Mouse (Mus musculus): Measurements from ENCODE around the gene H2afj. TPM values are rescaled to one million over a fixed set of nuclear protein-coding genes. Genes with fewer than 3 reads are reported as not detected.
"Not testable (repeated sequence)": the region's sequence is repeated elsewhere in the genome, so short reads cannot be mapped to it uniquely, and the experiment has no call there.

Gene H2afj
- polyA plus RNA-seq, 1 experiment from 2014 or later = 111 TPM

DNA sequence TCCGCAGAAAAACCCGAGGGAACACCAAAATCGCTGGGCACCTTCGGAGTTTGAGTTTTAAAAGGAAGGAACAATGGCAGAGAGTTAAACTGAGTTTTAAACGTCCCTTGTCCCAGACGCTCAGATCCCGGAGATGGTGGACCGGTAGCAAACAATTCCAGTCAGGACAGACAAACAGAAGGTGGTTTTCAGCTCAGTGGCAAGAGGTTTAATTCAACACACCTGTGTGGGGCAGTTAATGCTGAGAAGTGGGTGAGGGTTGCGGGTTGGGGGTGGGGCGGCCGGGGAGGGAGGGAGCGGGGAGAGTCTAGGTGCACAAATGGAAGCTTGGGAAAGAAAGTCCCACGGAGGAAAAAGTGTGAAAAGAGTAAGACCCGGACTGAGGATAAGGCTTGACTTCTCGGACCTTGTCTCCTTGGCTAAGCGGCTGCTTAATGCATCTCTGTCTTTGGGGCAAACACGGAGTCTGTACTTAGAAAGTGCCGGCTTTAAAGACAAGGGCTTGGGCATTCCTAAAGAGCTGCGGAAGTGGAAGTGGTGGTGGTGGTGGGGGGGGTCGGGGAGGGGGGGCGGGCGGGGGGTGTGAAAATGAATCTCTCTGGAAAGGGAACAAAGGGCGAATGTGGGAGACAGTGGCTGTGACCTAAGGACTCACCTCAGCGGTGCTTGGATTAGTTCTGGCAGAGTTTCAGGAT, 14.1 kb upstream of the H2afj start:
- H3K27me3 ChIP-seq = peaks cover 6% of the 10 kb centered on the region
- ChIA-PET POLR2A (no interaction called here), CTCF (no interaction called here)
- no peak for DNase-seq (ENCODE audit: low read depth, low spot score)
- TF ChIP-seq CTCF (IDR thresholded peaks at IDR 0.05) = no peak
- ATAC-seq = no peak
- in situ Hi-C loops (cut with MboI; ENCODE audit: low pct_unique_long_range_greater_than_20kb) = no loop called here

DNA sequence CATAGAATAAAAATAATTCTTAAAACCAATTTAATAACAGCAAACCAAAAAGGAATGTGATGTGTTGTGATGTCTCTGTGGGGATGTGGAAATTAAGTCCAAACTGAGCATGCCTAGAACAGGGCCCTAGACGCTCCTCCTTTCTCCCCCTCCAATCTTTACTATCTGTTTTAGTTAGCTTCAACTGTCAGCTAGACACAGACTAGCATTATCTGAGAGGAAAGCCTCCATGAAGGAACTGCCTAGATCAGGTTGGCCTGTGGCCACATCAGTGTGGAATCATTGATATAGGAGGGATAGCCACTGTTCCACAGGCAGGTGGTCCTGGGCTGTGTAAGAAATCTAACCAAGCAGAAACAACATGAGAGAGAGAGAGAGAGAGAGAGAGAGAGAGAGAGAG, 12.9 kb upstream of the H2afj start:
- ATAC-seq = no peak
- H3K27me3 ChIP-seq = peaks cover 6% of the 10 kb centered on the region
- no peak for DNase-seq (ENCODE audit: low read depth, low spot score)
- POLR2A ChIA-PET = no interaction called here
- no peak for TF ChIP-seq CTCF (IDR thresholded peaks at IDR 0.05)
- CTCF ChIA-PET = no interaction called here
- in situ Hi-C loops (cut with MboI; ENCODE audit: low pct_unique_long_range_greater_than_20kb) = no loop called here

DNA sequence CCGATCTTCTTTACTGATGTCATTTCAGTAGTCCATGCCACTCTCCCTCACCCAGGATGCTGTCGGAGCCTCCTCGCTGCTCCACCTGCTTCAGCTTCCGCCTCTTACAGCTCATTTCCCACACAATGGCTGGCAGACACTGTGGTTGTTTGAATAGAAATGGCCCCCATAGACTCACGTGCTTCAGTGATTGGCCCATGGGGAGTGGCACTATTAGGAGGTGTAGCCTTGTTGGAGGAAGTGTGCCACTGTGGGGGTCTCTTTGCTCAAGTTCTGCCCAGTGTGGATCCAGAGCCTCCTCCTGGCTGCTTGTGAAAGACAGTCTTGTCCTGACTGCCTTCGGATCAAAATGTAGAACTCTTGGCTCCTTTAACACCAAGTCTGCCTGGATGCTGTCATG, 12.2 kb upstream of the H2afj start:
- in situ Hi-C loops (cut with MboI; ENCODE audit: low pct_unique_long_range_greater_than_20kb) = no loop called here
- TF ChIP-seq CTCF (IDR thresholded peaks at IDR 0.05) = no peak

DNA sequence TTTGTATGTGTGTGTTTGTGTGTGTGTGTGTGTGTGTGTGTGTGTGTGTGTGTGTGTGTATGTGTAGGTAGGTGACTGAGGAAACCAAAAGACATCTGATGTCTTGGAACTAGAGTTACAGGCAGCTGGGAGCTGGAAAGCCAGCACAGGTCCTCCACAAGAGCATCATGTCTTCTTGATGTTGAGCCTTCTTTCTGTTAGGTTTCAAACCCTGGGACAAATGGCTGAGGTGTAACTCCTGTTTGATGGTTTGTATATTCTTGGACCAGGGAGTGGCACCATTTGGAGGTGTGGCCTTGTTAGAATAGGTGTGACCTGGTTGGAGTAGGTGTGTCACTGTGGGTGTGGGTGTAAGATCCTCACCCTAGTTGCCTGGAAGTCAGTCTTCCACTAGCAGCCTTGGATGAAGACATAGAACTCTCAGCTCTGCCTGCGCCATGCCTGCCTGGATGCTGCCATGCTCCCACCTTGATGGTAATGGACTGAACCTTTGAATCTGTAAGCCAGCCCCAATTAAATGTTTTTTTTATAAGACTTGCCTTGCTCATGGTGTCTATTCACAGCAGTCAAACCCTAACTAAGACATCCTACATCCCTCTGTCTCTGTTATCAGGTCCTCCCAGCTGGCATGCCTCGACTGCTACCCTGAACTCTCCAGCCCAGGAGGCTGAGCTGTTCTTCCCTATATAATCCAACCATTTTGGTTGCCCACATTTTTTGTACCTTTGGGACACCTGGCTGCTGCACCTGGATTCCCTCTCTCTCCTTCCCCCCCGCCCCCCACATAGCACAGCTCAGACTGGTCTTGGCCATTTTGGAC, 10.0 kb upstream of the H2afj start:
- DNase-seq (ENCODE audit: low read depth, low spot score); H3K27me3 ChIP-seq; CTCF ChIA-PET; POLR2A ChIA-PET; ATAC-seq; in situ Hi-C loops (cut with MboI; ENCODE audit: low pct_unique_long_range_greater_than_20kb): not testable (repeated sequence)

More for the DNA sequence above, 12.2 kb upstream of the H2afj start:
- no peak for DNase-seq (ENCODE audit: low read depth, low spot score)
- ATAC-seq = no peak
- ChIA-PET CTCF (interaction anchor here (0.9 kb wide), 1 partner anchor 375 kb away, joined by 3 read pairs; no protein-coding TSS in a partner anchor), POLR2A (no interaction called here)
- H3K27me3 ChIP-seq = peaks cover 6% of the 10 kb centered on the region

DNA sequence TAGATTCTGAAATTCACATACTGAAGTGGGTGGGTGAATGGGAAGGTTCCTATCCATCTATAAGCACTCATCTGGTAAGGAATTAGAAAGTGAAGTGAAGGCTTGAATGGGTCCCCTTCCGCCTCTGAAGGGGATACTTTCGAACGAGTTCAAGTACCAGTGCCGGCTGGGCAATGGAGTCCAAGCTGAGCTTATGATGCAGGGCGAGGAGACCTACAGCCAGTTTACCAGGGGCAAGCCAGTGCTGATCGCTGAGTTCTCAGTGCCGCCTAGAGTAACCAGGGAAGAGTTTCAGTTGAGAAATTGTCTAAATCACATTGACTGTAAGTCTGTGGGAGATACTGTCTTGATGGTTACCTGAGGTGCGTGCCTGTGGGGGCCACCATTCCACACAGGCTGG, 7.3 kb upstream of the H2afj start:
- TF ChIP-seq CTCF (IDR thresholded peaks at IDR 0.05) = no peak
- CTCF ChIA-PET = no interaction called here
- POLR2A ChIA-PET = interaction anchor here (0.6 kb wide), 1 partner anchor 35 kb away, joined by 3 read pairs; no protein-coding TSS in a partner anchor

DNA sequence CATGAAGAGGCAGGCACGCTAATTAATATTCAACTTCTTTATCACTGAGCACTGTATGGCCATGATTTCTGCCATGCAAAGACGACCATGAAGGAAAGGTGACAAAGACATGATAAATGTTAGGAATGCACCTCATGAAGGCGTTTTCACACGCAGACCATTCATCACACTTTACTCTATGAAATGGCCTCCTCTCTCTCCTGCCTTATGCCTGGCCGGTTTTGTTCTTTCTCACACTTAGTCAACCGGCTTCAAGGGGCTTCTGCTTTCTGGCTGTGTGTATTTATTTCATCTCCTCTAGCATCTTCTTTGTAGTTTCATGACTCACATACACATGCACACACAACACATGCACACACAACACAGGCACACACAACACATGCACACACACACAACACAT, 6.8 kb upstream of the H2afj start:
- CTCF ChIA-PET = no interaction called here
- POLR2A ChIA-PET = interaction anchor here (0.6 kb wide), 1 partner anchor 178 kb away, joined by 3 read pairs; no protein-coding TSS in a partner anchor
- ATAC-seq = no peak

More for the DNA sequence above, 7.3 kb upstream of the H2afj start:
- no peaks in the 10 kb centered on the region for H3K27me3 ChIP-seq
- in situ Hi-C loops (cut with MboI; ENCODE audit: low pct_unique_long_range_greater_than_20kb) = loop anchor here (10.0 to 25.0 kb wide), 3 partner anchors 937 to 1876 kb away; partner anchors contain the start of genes Cdkn1b, Gprc5a and Strap
- DNase-seq (ENCODE audit: low read depth, low spot score) (no peak), ATAC-seq (no peak)

DNA sequence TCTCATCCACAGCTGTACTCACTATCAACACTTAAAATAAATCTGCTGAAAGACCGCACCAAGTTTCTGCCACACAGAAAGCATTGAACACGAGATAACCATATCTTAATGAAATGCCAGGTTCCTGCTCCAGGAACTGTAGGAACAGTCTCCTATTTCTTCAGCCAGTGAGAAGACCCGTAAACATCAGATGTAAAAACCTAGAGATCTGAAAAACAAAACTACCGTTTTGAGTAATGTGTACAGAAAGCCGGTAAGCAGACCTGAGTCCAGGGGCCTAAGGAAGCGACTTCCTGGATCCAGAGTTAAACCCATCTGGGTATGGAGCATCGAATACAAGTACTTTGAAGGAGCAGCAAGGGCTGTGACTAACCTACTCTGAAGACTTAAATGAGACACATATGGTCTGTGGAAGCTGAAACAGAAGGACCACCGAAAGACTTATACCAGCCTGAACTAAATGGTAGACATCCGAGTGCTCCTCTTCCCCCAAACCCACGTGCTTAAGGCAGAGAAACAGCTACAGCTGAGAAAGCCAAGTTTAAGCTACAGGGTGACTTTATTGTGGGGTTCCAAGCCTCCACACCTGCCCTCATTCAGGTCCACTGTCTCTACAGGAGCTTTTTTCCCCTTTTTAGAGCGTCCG, 4.8 kb upstream of the H2afj start:
- CTCF ChIA-PET = interaction anchor here (1.0 to 2.1 kb wide), 4 partner anchors 28 to 182 kb away, joined by 3 to 6 read pairs (median 4); no protein-coding TSS in a partner anchor
- ATAC-seq = no peak
- TF ChIP-seq CTCF (IDR thresholded peaks at IDR 0.05) = no peak
- in situ Hi-C loops (cut with MboI; ENCODE audit: low pct_unique_long_range_greater_than_20kb) = loop anchor here (10.0 to 25.0 kb wide), 3 partner anchors 934 to 1878 kb away; partner anchors contain the start of genes Cdkn1b, Gprc5a and Strap
- H3K27me3 ChIP-seq = no peaks in the 10 kb centered on the region
- POLR2A ChIA-PET = interaction anchor here (0.6 to 3.0 kb wide), 10 partner anchors 21 to 154 kb away, joined by 3 to 18 read pairs (median 4); partner anchors contain the start of genes BC049715, Smco3 and Wbp11
- no peak for DNase-seq (ENCODE audit: low read depth, low spot score)

More for the DNA sequence above, 6.8 kb upstream of the H2afj start:
- in situ Hi-C loops (cut with MboI; ENCODE audit: low pct_unique_long_range_greater_than_20kb) = loop anchor here (10.0 to 25.0 kb wide), 3 partner anchors 936 to 1876 kb away; partner anchors contain the start of genes Cdkn1b, Gprc5a and Strap
- no peak for DNase-seq (ENCODE audit: low read depth, low spot score)
- TF ChIP-seq CTCF (IDR thresholded peaks at IDR 0.05) = no peak
- H3K27me3 ChIP-seq = no peaks in the 10 kb centered on the region

DNA sequence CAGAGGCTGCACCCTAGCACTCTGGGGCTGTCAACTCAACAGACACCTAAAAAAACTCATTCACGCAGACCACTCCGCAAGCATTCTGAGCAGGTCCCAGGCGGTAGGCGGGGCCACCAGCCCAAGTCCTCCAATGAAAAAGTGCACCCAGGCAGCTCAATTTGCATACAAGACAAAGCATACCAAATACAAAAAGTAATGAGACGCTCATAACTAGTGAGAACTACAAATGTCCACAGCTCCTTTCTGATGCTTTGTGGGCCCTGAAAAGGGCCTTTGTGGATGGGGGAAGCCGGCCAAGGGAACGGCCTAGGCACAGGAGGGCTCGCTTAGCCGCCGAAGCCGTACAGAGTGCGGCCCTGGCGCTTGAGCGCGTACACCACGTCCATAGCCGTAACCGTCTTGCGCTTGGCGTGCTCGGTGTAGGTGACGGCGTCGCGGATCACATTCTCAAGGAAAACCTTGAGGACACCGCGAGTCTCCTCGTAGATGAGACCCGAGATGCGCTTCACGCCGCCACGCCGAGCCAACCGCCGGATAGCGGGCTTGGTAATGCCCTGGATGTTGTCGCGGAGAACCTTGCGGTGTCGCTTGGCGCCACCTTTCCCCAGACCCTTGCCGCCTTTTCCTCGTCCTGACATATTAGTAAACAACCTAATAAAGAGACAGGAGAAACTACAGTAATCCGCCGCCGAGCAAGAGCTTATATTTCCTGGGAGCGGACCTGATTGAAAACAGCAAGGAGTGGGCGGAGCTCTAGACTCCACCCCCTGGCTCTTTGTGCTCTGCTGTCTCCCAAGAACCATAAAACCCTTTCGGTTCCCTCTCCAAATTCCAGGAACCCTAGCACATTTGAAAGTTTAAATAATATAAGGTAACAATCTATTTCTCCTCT, 4.1 kb upstream of the H2afj start, which contains the start of gene Hist4h4:
Hist4h4 (minus strand) TSS at position 677 of the 895 bp plus-strand sequence.
- H3K27me3 ChIP-seq = no peaks in the 10 kb centered on the region
- CTCF ChIA-PET = interaction anchor here (0.7 to 2.1 kb wide), 7 partner anchors 28 to 381 kb away, joined by 3 to 6 read pairs (median 4); no protein-coding TSS in a partner anchor
- in situ Hi-C loops (cut with MboI; ENCODE audit: low pct_unique_long_range_greater_than_20kb) = loop anchor here (10.0 to 25.0 kb wide), 3 partner anchors 933 to 1879 kb away; partner anchors contain the start of genes Cdkn1b, Gprc5a and Strap
- POLR2A ChIA-PET = interaction anchor here (0.6 to 3.0 kb wide), 14 partner anchors 24 to 807 kb away, joined by 3 to 18 read pairs (median 4); partner anchors contain the start of genes BC049715, Smco3 and Wbp11
- ATAC-seq = peak; percentile 73
- DNase-seq (ENCODE audit: low read depth, low spot score) = peak; percentile 95
- no peak for TF ChIP-seq CTCF (IDR thresholded peaks at IDR 0.05)
